Mouse (Mus musculus) macrophage (primary cell): ENCODE data around the gene P2ry6. TPM values are rescaled to one million over a fixed set of nuclear protein-coding genes. Genes with fewer than 3 reads are reported as not detected.

ENCODE experiments used
- H3K27ac ChIP-seq: fragments of 350-480 bp; formaldehyde crosslinking; 2 replicates; pipeline ENCODE4 v1.9.0; 2021
- H3K36me3 ChIP-seq: fragments of 350-480 bp; formaldehyde crosslinking; 2 replicates; pipeline ENCODE4 v1.9.0; 2021; ENCODE audit errors: inconsistent target
- H3K4me3 ChIP-seq: fragments of 350-480 bp; formaldehyde crosslinking; 2 replicates; pipeline ENCODE4 v1.9.0; 2021; ENCODE audit errors: inconsistent target
- H3K79me2 ChIP-seq: fragments of 350-480 bp; formaldehyde crosslinking; 2 replicates; pipeline ENCODE4 v1.9.0; 2021; ENCODE audit errors: inconsistent target
- WGBS: methylation state at CpG from one replicate; pipeline ENCODE4 v1.1.7; 2026; ENCODE audit warnings: inconsistent platforms; ENCODE audit not compliant: missing documents; 5-methylcytosine and 5-hydroxymethylcytosine counted together
- polyA plus RNA-seq: library from polyadenylated mRNA; stranded (reverse); fragments of 250-400 nt; gene quantifications from 3 replicates; pipeline ENCODE4 v1.2.4, GENCODE M21; 2018; ENCODE audit warnings: inconsistent platforms

Gene P2ry6
- polyA plus RNA-seq, 1 experiment from 2014 or later: 148 TPM

GRCm38 (mm10) chr7:100924674-100925445 is 49.6 kb downstream of the P2ry6 start:
- WGBS: 91% methylated on average over 10 of the region's 10 CpGs
- no peaks in the 10 kb centered on the region for H3K36me3 ChIP-seq
- H3K79me2 ChIP-seq: no peaks in the 10 kb centered on the region
- H3K27ac ChIP-seq: no peak overlapping the region
- H3K4me3 ChIP-seq: no peak overlapping the region

- Histone ChIP-seq H3K27ac (no peak overlapping the region), H3K4me3 (no peak overlapping the region), H3K79me2 (no peaks in the 10 kb centered on the region), H3K36me3 (no peaks in the 10 kb centered on the region)
- WGBS: 96% methylated on average over 5 of the region's 5 CpGs
Measured at GRCm38 (mm10) chr7:100924200-100924599, 50.2 kb downstream of the P2ry6 start.

- WGBS: 93% methylated on average over 4 of the region's 4 CpGs
- no peaks in the 10 kb centered on the region for H3K79me2 ChIP-seq
- no peak overlapping the region for H3K27ac ChIP-seq
- H3K36me3 ChIP-seq: no peaks in the 10 kb centered on the region
- no peak overlapping the region for H3K4me3 ChIP-seq
Measured at GRCm38 (mm10) chr7:100922907-100923306, 51.5 kb downstream of the P2ry6 start.

GRCm38 (mm10) chr7:100921289-100921688 is 53.2 kb downstream of the P2ry6 start:
- H3K79me2 ChIP-seq: no peaks in the 10 kb centered on the region
- H3K4me3 ChIP-seq: no peak overlapping the region
- H3K27ac ChIP-seq: no peak overlapping the region
- WGBS: 97% methylated on average over 5 of the region's 5 CpGs
- H3K36me3 ChIP-seq: no peaks in the 10 kb centered on the region

GRCm38 (mm10) chr7:100919809-100920107 is 54.7 kb downstream of the P2ry6 start:
- Histone ChIP-seq H3K79me2 (no peaks in the 10 kb centered on the region), H3K27ac (no peak overlapping the region), H3K4me3 (no peak overlapping the region), H3K36me3 (no peaks in the 10 kb centered on the region)
- 88% methylated on average over 1 of the region's 2 CpGs for WGBS

- Histone ChIP-seq H3K4me3 (no peak overlapping the region), H3K79me2 (no peaks in the 10 kb centered on the region), H3K27ac (no peak overlapping the region), H3K36me3 (no peaks in the 10 kb centered on the region)
- 89% methylated on average over 5 of the region's 7 CpGs for WGBS
Measured at GRCm38 (mm10) chr7:100919006-100919808, 55.2 kb downstream of the P2ry6 start.

- no peak overlapping the region for H3K27ac ChIP-seq
- no peaks in the 10 kb centered on the region for H3K79me2 ChIP-seq
- no peak overlapping the region for H3K4me3 ChIP-seq
- H3K36me3 ChIP-seq: no peaks in the 10 kb centered on the region
- WGBS: 95% methylated on average over 4 of the region's 9 CpGs
Measured at GRCm38 (mm10) chr7:100918176-100918575, 56.3 kb downstream of the P2ry6 start.

- 98% methylated on average over 6 of the region's 6 CpGs for WGBS
- Histone ChIP-seq H3K4me3 (no peak overlapping the region), H3K27ac (no peak overlapping the region), H3K79me2 (no peaks in the 10 kb centered on the region), H3K36me3 (no peaks in the 10 kb centered on the region)
Measured at GRCm38 (mm10) chr7:100917751-100918150, 56.7 kb downstream of the P2ry6 start.

- H3K4me3 ChIP-seq: no peak overlapping the region
- WGBS: 88% methylated on average over 6 of the region's 6 CpGs
- H3K79me2 ChIP-seq: no peaks in the 10 kb centered on the region
- no peak overlapping the region for H3K27ac ChIP-seq
- no peaks in the 10 kb centered on the region for H3K36me3 ChIP-seq
Measured at GRCm38 (mm10) chr7:100916526-100916925, 57.9 kb downstream of the P2ry6 start.

GRCm38 (mm10) chr7:100915204-100915603 is 59.2 kb downstream of the P2ry6 start:
- no peaks in the 10 kb centered on the region for H3K36me3 ChIP-seq
- no peaks in the 10 kb centered on the region for H3K79me2 ChIP-seq
- no peak overlapping the region for H3K4me3 ChIP-seq
- WGBS: 90% methylated on average over 5 of the region's 5 CpGs
- H3K27ac ChIP-seq: no peak overlapping the region

- no peak overlapping the region for H3K27ac ChIP-seq
- no peaks in the 10 kb centered on the region for H3K36me3 ChIP-seq
- H3K79me2 ChIP-seq: no peaks in the 10 kb centered on the region
- WGBS: 99% methylated on average over 9 of the region's 9 CpGs
- no peak overlapping the region for H3K4me3 ChIP-seq
Measured at GRCm38 (mm10) chr7:100911791-100912190, 62.7 kb downstream of the P2ry6 start.

- WGBS: 96% methylated on average over 2 of the region's 2 CpGs
- no peaks in the 10 kb centered on the region for H3K36me3 ChIP-seq
- no peak overlapping the region for H3K27ac ChIP-seq
- no peaks in the 10 kb centered on the region for H3K79me2 ChIP-seq
- H3K4me3 ChIP-seq: no peak overlapping the region
Measured at GRCm38 (mm10) chr7:100911246-100911770, 63.1 kb downstream of the P2ry6 start.

- H3K79me2 ChIP-seq: no peaks in the 10 kb centered on the region
- no peak overlapping the region for H3K27ac ChIP-seq
- no peaks in the 10 kb centered on the region for H3K36me3 ChIP-seq
- WGBS: 72% methylated on average over 8 of the region's 8 CpGs
- no peak overlapping the region for H3K4me3 ChIP-seq
Measured at GRCm38 (mm10) chr7:100908567-100908966, 65.9 kb downstream of the P2ry6 start.

GRCm38 (mm10) chr7:100908061-100908460 is 66.4 kb downstream of the P2ry6 start:
- Histone ChIP-seq H3K27ac (no peak overlapping the region), H3K4me3 (no peak overlapping the region), H3K79me2 (no peaks in the 10 kb centered on the region), H3K36me3 (no peaks in the 10 kb centered on the region)
- 96% methylated on average over 7 of the region's 8 CpGs for WGBS

GRCm38 (mm10) chr7:100907231-100907630 is 67.2 kb downstream of the P2ry6 start:
- Histone ChIP-seq H3K4me3 (no peak overlapping the region), H3K27ac (no peak overlapping the region), H3K36me3 (no peaks in the 10 kb centered on the region), H3K79me2 (no peaks in the 10 kb centered on the region)
- 7% methylated on average over 1 of the region's 1 CpGs for WGBS
